Mouse (Mus musculus): ENCODE measurements at regions not wholly inside any gene's neighbourhood (a gene's known extent, or its start where the extent isn't known, plus 50 kb on each side); places are given as distances from the start of the nearest gene placed in this dataset.
A peak's percentile ranks its signal among the peaks of the same experiment; 100 is the strongest.

GRCm38 (mm10) chr8:49631286-49631685 lies 787.5 kb upstream of the Tenm3 start:
- no peak for TF ChIP-seq CTCF (IDR thresholded peaks at IDR 0.05; ENCODE audit: low read depth)
- Histone ChIP-seq H3K4me1 (ENCODE audit: insufficient read depth, low read length) (no peaks in the 10 kb centered on the region), H3K27ac (no peak overlapping the region), H3K36me3 (ENCODE audit: insufficient read depth, low read length) (no peaks in the 10 kb centered on the region), H3K9ac (replicated peaks; ENCODE audit: low read length) (no peak overlapping the region), H3K4me3 (ENCODE audit: low read length) (no peak overlapping the region), H3K4me2 (ENCODE audit: low read depth, low read length) (no peak overlapping the region), H3K9me3 (ENCODE audit: low read length) (no peaks in the 10 kb centered on the region), H3K27me3 (ENCODE audit: insufficient read depth, low read length) (no peaks in the 10 kb centered on the region)
- peak; percentile 67; the same call in 1 of the 2 replicates for ATAC-seq
- 67% methylated on average over 6 of the region's 6 CpGs for WGBS
- peak; percentile 43 for DNase-seq (ENCODE audit: low spot score)

- 18% methylated on average over 10 of the region's 10 CpGs for WGBS
- Histone ChIP-seq H3K27me3 (ENCODE audit: insufficient read depth, low read length) (no peaks in the 10 kb centered on the region), H3K4me3 (ENCODE audit: low read length) (no peak overlapping the region), H3K4me1 (ENCODE audit: insufficient read depth, low read length) (no peaks in the 10 kb centered on the region), H3K36me3 (ENCODE audit: insufficient read depth, low read length) (no peaks in the 10 kb centered on the region), H3K9me3 (ENCODE audit: low read length) (no peaks in the 10 kb centered on the region), H3K27ac (no peak overlapping the region), H3K9ac (replicated peaks; ENCODE audit: low read length) (no peak overlapping the region), H3K4me2 (ENCODE audit: low read depth, low read length) (no peak overlapping the region)
- DNase-seq (ENCODE audit: low spot score) (no peak), ATAC-seq (no peak)
- no peak for TF ChIP-seq CTCF (IDR thresholded peaks at IDR 0.05; ENCODE audit: low read depth)
Measured at GRCm38 (mm10) chr8:49627966-49628495, 784.3 kb upstream of the Tenm3 start.

GRCm38 (mm10) chr8:49595501-49595900 lies 751.8 kb upstream of the Tenm3 start:
- H3K36me3 ChIP-seq (ENCODE audit: insufficient read depth, low read length): no peaks in the 10 kb centered on the region
- no peak for TF ChIP-seq CTCF (IDR thresholded peaks at IDR 0.05; ENCODE audit: low read depth)
- H3K9me3 ChIP-seq (ENCODE audit: low read length): no peaks in the 10 kb centered on the region
- H3K27ac ChIP-seq: no peak overlapping the region
- ATAC-seq: no peak
- H3K4me1 ChIP-seq (ENCODE audit: insufficient read depth, low read length): no peaks in the 10 kb centered on the region
- no peak for DNase-seq (ENCODE audit: low spot score)
- no peak overlapping the region for H3K4me2 ChIP-seq (ENCODE audit: low read depth, low read length)
- H3K9ac ChIP-seq (replicated peaks; ENCODE audit: low read length): no peak overlapping the region
- no peak overlapping the region for H3K4me3 ChIP-seq (ENCODE audit: low read length)
- no peaks in the 10 kb centered on the region for H3K27me3 ChIP-seq (ENCODE audit: insufficient read depth, low read length)
- 32% methylated on average over 2 of the region's 2 CpGs for WGBS

GRCm38 (mm10) chr8:49567423-49567822 lies 723.7 kb upstream of the Tenm3 start:
- Histone ChIP-seq H3K36me3 (ENCODE audit: insufficient read depth, low read length) (no peaks in the 10 kb centered on the region), H3K4me1 (ENCODE audit: insufficient read depth, low read length) (no peaks in the 10 kb centered on the region), H3K27ac (no peak overlapping the region), H3K27me3 (ENCODE audit: insufficient read depth, low read length) (no peaks in the 10 kb centered on the region), H3K9ac (replicated peaks; ENCODE audit: low read length) (no peak overlapping the region), H3K4me3 (ENCODE audit: low read length) (no peak overlapping the region), H3K9me3 (ENCODE audit: low read length) (no peaks in the 10 kb centered on the region), H3K4me2 (ENCODE audit: low read depth, low read length) (no peak overlapping the region)
- 56% methylated on average over 3 of the region's 3 CpGs for WGBS
- ATAC-seq: no peak
- no peak for TF ChIP-seq CTCF (IDR thresholded peaks at IDR 0.05; ENCODE audit: low read depth)
- DNase-seq (ENCODE audit: low spot score): no peak

- no peaks in the 10 kb centered on the region for H3K9me3 ChIP-seq (ENCODE audit: low read length)
- TF ChIP-seq CTCF (IDR thresholded peaks at IDR 0.05; ENCODE audit: low read depth): no peak
- no peak overlapping the region for H3K27ac ChIP-seq
- no peak overlapping the region for H3K4me2 ChIP-seq (ENCODE audit: low read depth, low read length)
- DNase-seq (ENCODE audit: low spot score): no peak
- H3K9ac ChIP-seq (replicated peaks; ENCODE audit: low read length): no peak overlapping the region
- no peaks in the 10 kb centered on the region for H3K27me3 ChIP-seq (ENCODE audit: insufficient read depth, low read length)
- ATAC-seq: no peak
- H3K4me1 ChIP-seq (ENCODE audit: insufficient read depth, low read length): no peaks in the 10 kb centered on the region
- no peak overlapping the region for H3K4me3 ChIP-seq (ENCODE audit: low read length)
- no peaks in the 10 kb centered on the region for H3K36me3 ChIP-seq (ENCODE audit: insufficient read depth, low read length)
- 79% methylated on average over 5 of the region's 5 CpGs for WGBS
Measured at GRCm38 (mm10) chr8:49563499-49564279, 719.9 kb upstream of the Tenm3 start.

GRCm38 (mm10) chr8:49562976-49563375 lies 719.2 kb upstream of the Tenm3 start:
- Histone ChIP-seq H3K4me1 (ENCODE audit: insufficient read depth, low read length) (no peaks in the 10 kb centered on the region), H3K36me3 (ENCODE audit: insufficient read depth, low read length) (no peaks in the 10 kb centered on the region), H3K4me3 (ENCODE audit: low read length) (no peak overlapping the region), H3K4me2 (ENCODE audit: low read depth, low read length) (no peak overlapping the region), H3K9ac (replicated peaks; ENCODE audit: low read length) (no peak overlapping the region), H3K27me3 (ENCODE audit: insufficient read depth, low read length) (no peaks in the 10 kb centered on the region), H3K9me3 (ENCODE audit: low read length) (no peaks in the 10 kb centered on the region), H3K27ac (no peak overlapping the region)
- 82% methylated on average over 4 of the region's 4 CpGs for WGBS
- DNase-seq (ENCODE audit: low spot score): no peak
- no peak for TF ChIP-seq CTCF (IDR thresholded peaks at IDR 0.05; ENCODE audit: low read depth)
- ATAC-seq: no peak
